Mouse (Mus musculus): Measurements from ENCODE around the gene A930018P22Rik.
"Not testable (repeated sequence)": the region's sequence is repeated elsewhere in the genome, so short reads cannot be mapped to it uniquely, and the experiment has no call there.

GRCm38 (mm10) chr2:104113563-104113962, 9.0 kb upstream of the A930018P22Rik start:
- not testable (repeated sequence) for TF ChIP-seq CTCF (IDR thresholded peaks at IDR 0.05; ENCODE audit: extremely low read depth, insufficient read length, insufficient replicate concordance, low read depth, low read length); POLR2A (IDR thresholded peaks at IDR 0.05; ENCODE audit: low read depth, low read length)
